Comparison of ENCODE assay signal across 18 mouse cellular contexts in the genomic region with DNA sequence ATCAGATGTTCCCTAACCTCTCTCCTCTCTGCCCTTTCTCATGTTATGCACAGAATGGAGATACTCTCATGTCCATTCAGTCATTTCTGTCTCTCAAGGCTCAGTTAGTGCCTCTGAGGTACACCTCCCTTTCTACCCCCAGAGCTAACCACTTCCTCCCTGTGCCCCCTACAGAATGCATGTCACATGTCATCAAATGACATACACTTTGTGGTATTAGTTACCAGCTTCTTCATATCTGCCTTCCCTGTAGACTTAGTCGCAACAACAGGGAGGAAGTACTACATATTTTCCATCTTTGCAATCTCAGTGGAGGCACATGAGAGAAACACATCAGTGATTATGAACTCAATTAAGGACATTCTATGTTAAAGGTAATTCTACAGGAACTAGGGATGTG. TPM values are rescaled to one million over a fixed set of nuclear protein-coding genes. Genes with fewer than 3 reads are reported as not detected.
A peak's percentile ranks its signal among the peaks of the same experiment; 100 is the strongest.
DNase-seq lines count a peak whose midpoint lies in the region; ATAC-seq lines count a peak whose summit lies in the region.
"Had no signal": no experiment of that assay in that cellular context is flagged by ENCODE, and none has a peak within 500 bp of the region (broad histone marks: within the 10 kb centered on the region; RNA-seq: fewer than 3 reads in every experiment).

No protein-coding gene starts in this region.

- peak; percentile 38 to 49 for DNase-seq in thymus, postnatal 10 days (ENCODE audit: low spot score in 2 of 2)
- no peak for DNase-seq in urinary bladder, postnatal 25 days (ENCODE audit: low spot score)
- no peak for DNase-seq in urinary bladder, postnatal 4 days (ENCODE audit: low spot score in 2 of 2)
- DNase-seq in cerebellum, adult 11 months = no peak
- DNase-seq: adrenal gland, adult 2 months; cerebellum, adult 9-10 months; gastrocnemius, postnatal 10 days; midbrain, embryonic 14.5 days had no signal

- peaks cover 24% of the 10 kb centered on the region for H3K36me3 ChIP-seq in megakaryocyte, embryonic 14.5 days (replicated peaks; ENCODE audit: low read length)
- H3K36me3 ChIP-seq in intestine, embryonic 16.5 days (ENCODE audit: control insufficient read depth, insufficient read depth, low read length) = no peaks in the 10 kb centered on the region
- H3K36me3 ChIP-seq: embryonic facial prominence, embryonic 13.5 days; intestine, embryonic 15.5 days; limb, embryonic 12.5 days; liver, embryonic 15.5 days had no signal

- H3K4me1 ChIP-seq in megakaryocyte, embryonic 14.5 days = peaks cover 85% of the 10 kb centered on the region
- peaks cover 11% of the 10 kb centered on the region for H3K4me1 ChIP-seq in intestine, embryonic 16.5 days (ENCODE audit: control insufficient read depth, insufficient read depth, low read length)

- no peaks in the 10 kb centered on the region; the same call in 1 of the 2 replicates for H3K9me3 ChIP-seq in megakaryocyte, embryonic 14.5 days
- no peaks in the 10 kb centered on the region for H3K9me3 ChIP-seq in intestine, embryonic 16.5 days (ENCODE audit: control insufficient read depth, low read length)
- H3K9me3 ChIP-seq: embryonic facial prominence, embryonic 13.5 days; intestine, embryonic 15.5 days; limb, embryonic 12.5 days; liver, embryonic 15.5 days had no signal

- no peak overlapping the region for H3K9ac ChIP-seq in intestine, embryonic 16.5 days (ENCODE audit: low read depth, low read length)
- H3K9ac ChIP-seq: embryonic facial prominence, embryonic 13.5 days; intestine, embryonic 15.5 days; limb, embryonic 12.5 days; liver, embryonic 15.5 days had no signal

- H3K4me3 ChIP-seq in megakaryocyte, embryonic 14.5 days (replicated peaks) = peak overlapping the region; percentile 56
- no peak overlapping the region for H3K4me3 ChIP-seq in intestine, embryonic 16.5 days (ENCODE audit: low read length)
- H3K4me3 ChIP-seq: embryonic facial prominence, embryonic 13.5 days; intestine, embryonic 15.5 days; limb, embryonic 12.5 days; liver, embryonic 15.5 days; myocyte had no signal

- no peaks in the 10 kb centered on the region for H3K27me3 ChIP-seq in megakaryocyte, embryonic 14.5 days (replicated peaks)
- H3K27me3 ChIP-seq in intestine, embryonic 16.5 days (replicated peaks; ENCODE audit: control insufficient read depth, insufficient read depth, low read length) = no peaks in the 10 kb centered on the region
- H3K27me3 ChIP-seq: embryonic facial prominence, embryonic 13.5 days; intestine, embryonic 15.5 days; limb, embryonic 12.5 days had no signal

- ATAC-seq in CD4-positive, CD25-positive, alpha-beta regulatory T cell, adult 4 months = peak; percentile 70
- peak; percentile 26 for ATAC-seq in activated CD4-positive, CD25-positive, alpha-beta regulatory T cell, adult 4 months
- ATAC-seq in intestine, embryonic 16.5 days = no peak
- ATAC-seq: forebrain, embryonic 14.5 days; intestine, embryonic 15.5 days had no signal

- no peak overlapping the region for H3K4me2 ChIP-seq in intestine, embryonic 16.5 days (ENCODE audit: low read depth, low read length)
- H3K4me2 ChIP-seq: embryonic facial prominence, embryonic 13.5 days; intestine, embryonic 15.5 days; limb, embryonic 12.5 days; liver, embryonic 15.5 days had no signal

- 80% methylated on average over 1 of the region's 1 CpGs for WGBS in intestine, embryonic 16.5 days

- H3K27ac ChIP-seq in intestine, embryonic 16.5 days (ENCODE audit: low read length) = no peak overlapping the region
- H3K27ac ChIP-seq: embryonic facial prominence, embryonic 13.5 days; intestine, embryonic 15.5 days; limb, embryonic 12.5 days; liver, embryonic 15.5 days had no signal

RNA-seq across cellular contexts. Expression of gene Cuedc1, which starts 5.9 kb away (rescaled TPM):
- polyA plus RNA-seq in CD4-positive, CD25-positive, alpha-beta regulatory T cell, adult 4 months (2017; shearing (Covaris generic)) = 1 to 10 TPM; 4.1 to 9.9 TPM
- 1 to 10 TPM; 5.4 to 5.8 TPM for polyA plus RNA-seq in activated CD4-positive, CD25-positive, alpha-beta regulatory T cell, adult 4 months (2017; shearing (Covaris generic))
- 294 and 346 TPM in 2 replicates for polyA plus RNA-seq in megakaryocyte, embryonic 14.5 days (2012; ENCODE audit: insufficient read depth, low replicate concordance)
- polyA plus RNA-seq in intestine, embryonic 16.5 days (2015; fragmentation: Nextera tagmentation; extraction: Ambion mirVana) = 8.0 and 8.5 TPM in 2 replicates

RNA-seq across cellular contexts. Expression of gene Vezf1, which starts 23.9 kb away (rescaled TPM):
- 10 to 100 TPM; 23.6 to 25.6 TPM for polyA plus RNA-seq in CD4-positive, CD25-positive, alpha-beta regulatory T cell, adult 4 months (2017; shearing (Covaris generic))
- polyA plus RNA-seq in activated CD4-positive, CD25-positive, alpha-beta regulatory T cell, adult 4 months (2017; shearing (Covaris generic)) = 10 to 100 TPM; 20.6 to 21.0 TPM
- polyA plus RNA-seq in megakaryocyte, embryonic 14.5 days (2012; ENCODE audit: insufficient read depth, low replicate concordance) = 5.8 and 9.9 TPM in 2 replicates
- 23.3 and 24.1 TPM in 2 replicates for polyA plus RNA-seq in intestine, embryonic 16.5 days (2015; fragmentation: Nextera tagmentation; extraction: Ambion mirVana)

RNA-seq across cellular contexts. Expression of gene Srsf1, which starts 44.8 kb away (rescaled TPM):
- 10 to 100 TPM; 23.5 to 47.7 TPM for polyA plus RNA-seq in CD4-positive, CD25-positive, alpha-beta regulatory T cell, adult 4 months (2017; shearing (Covaris generic))
- polyA plus RNA-seq in activated CD4-positive, CD25-positive, alpha-beta regulatory T cell, adult 4 months (2017; shearing (Covaris generic)) = 10 to 100 TPM; 32.1 to 38.4 TPM
- polyA plus RNA-seq in megakaryocyte, embryonic 14.5 days (2012; ENCODE audit: insufficient read depth, low replicate concordance) = 25.7 and 74.9 TPM in 2 replicates
- polyA plus RNA-seq in intestine, embryonic 16.5 days (2015; fragmentation: Nextera tagmentation; extraction: Ambion mirVana) = 169 and 170 TPM in 2 replicates

Comparison
In these comparisons a context has a peak if more than half of its experiments do, and no peak if none do; other contexts are left out.
1. DNase-seq: peak in thymus, postnatal 10 days (2 of 2); none in urinary bladder, postnatal 25 days (single experiment), urinary bladder, postnatal 4 days (0 of 2) and cerebellum, adult 11 months (single experiment).
2. RNA of gene Cuedc1, which starts 5.9 kb away (polyA plus RNA-seq): 294 to 346 TPM in megakaryocyte, embryonic 14.5 days; 4.1 to 9.9 TPM in CD4-positive, CD25-positive, alpha-beta regulatory T cell, adult 4 months, 8.0 to 8.5 TPM in intestine, embryonic 16.5 days and 5.4 to 5.8 TPM in activated CD4-positive, CD25-positive, alpha-beta regulatory T cell, adult 4 months; every median in the first group is over 10 times any median in the second.